Mouse (Mus musculus) C2C12 (cell line): ENCODE data around the gene Ccdc40. TPM values are rescaled to one million over a fixed set of nuclear protein-coding genes. Genes with fewer than 3 reads are reported as not detected.

Source experiments
- H3K27me3 ChIP-seq: one replicate; pipeline ENCODE4 v1.6.1; 2011; ENCODE audit not compliant: control insufficient read depth, insufficient read depth, insufficient read length
- H3K36me3 ChIP-seq: one replicate; pipeline ENCODE4 v1.6.1; 2011; ENCODE audit not compliant: control insufficient read depth, insufficient read depth
- H3K4me3 ChIP-seq: one replicate; pipeline ENCODE4 v1.5.1; 2011; ENCODE audit warnings: mild to moderate bottlenecking, control low read depth; ENCODE audit not compliant: poor library complexity, insufficient read depth, severe bottlenecking
- H3K79me2 ChIP-seq: one replicate; pipeline ENCODE4 v1.6.1; 2011; ENCODE audit not compliant: control insufficient read depth, insufficient read depth
- H3K79me3 ChIP-seq: one replicate; pipeline ENCODE4 v1.6.1; 2011; ENCODE audit warnings: low read depth, control low read depth
- H3ac ChIP-seq: one replicate; pipeline ENCODE3; 2011; ENCODE audit warnings: low read depth; ENCODE audit not compliant: control insufficient read depth, insufficient read length
- CEBPB ChIP-seq: IDR thresholded peaks from one replicate; pipeline ENCODE4 v1.6.1; 2011; ENCODE audit warnings: low read depth, mild to moderate bottlenecking, control low read depth, moderate library complexity
- CTCF ChIP-seq: IDR thresholded peaks from one replicate; pipeline ENCODE4 v1.5.1; 2011; ENCODE audit not compliant: control insufficient read depth, insufficient read depth, insufficient read length
- FOSL1 ChIP-seq: IDR thresholded peaks from one replicate; pipeline ENCODE4 v1.8.0; 2011; ENCODE audit warnings: mild to moderate bottlenecking, low read length; ENCODE audit not compliant: poor library complexity, insufficient read depth, severe bottlenecking
- MAX ChIP-seq: IDR thresholded peaks from one replicate; pipeline ENCODE4 v1.6.1; 2011; ENCODE audit warnings: mild to moderate bottlenecking, control low read depth
- MYOD1 ChIP-seq: IDR thresholded peaks from one replicate; pipeline ENCODE4 v1.6.1; 2011; ENCODE audit warnings: low read depth; ENCODE audit not compliant: control insufficient read depth, insufficient read length
- MYOG ChIP-seq: IDR thresholded peaks from one replicate; pipeline ENCODE4 v1.6.1; 2011; ENCODE audit not compliant: control insufficient read depth, insufficient read length; ENCODE audit errors: extremely low read depth
- USF1 ChIP-seq: IDR thresholded peaks from one replicate; pipeline ENCODE4 v1.6.1; 2011; ENCODE audit warnings: low read depth, mild to moderate bottlenecking, control low read depth, moderate library complexity
- polyA plus RNA-seq: library from polyadenylated mRNA; unstranded; fragments of >200 nt; fragmentation: generic; extraction: Trizol; gene quantifications from one replicate; pipeline ENCODE4 v1.2.1, GENCODE M21; 2012; ENCODE audit warnings: missing spikeins

Gene Ccdc40
- polyA plus RNA-seq, 1 experiment: 0.12 TPM

GRCm38 (mm10) chr11:119192176-119192575 is 36.2 kb upstream of the Ccdc40 start:
- no peaks in the 10 kb centered on the region for H3K79me2 ChIP-seq
- no peak overlapping the region for H3K4me3 ChIP-seq
- no peaks in the 10 kb centered on the region for H3K79me3 ChIP-seq
- no peak for TF ChIP-seq MYOD1
- no peak for TF ChIP-seq MYOG
- no peak for TF ChIP-seq USF1
- TF ChIP-seq MAX: no peak
- TF ChIP-seq CEBPB: no peak
- no peak for TF ChIP-seq CTCF
- TF ChIP-seq FOSL1: no peak
- no peak overlapping the region for H3ac ChIP-seq
- no peaks in the 10 kb centered on the region for H3K36me3 ChIP-seq
- no peaks in the 10 kb centered on the region for H3K27me3 ChIP-seq

- Histone ChIP-seq H3K79me3 (no peaks in the 10 kb centered on the region), H3K79me2 (no peaks in the 10 kb centered on the region), H3ac (no peak overlapping the region), H3K4me3 (no peak overlapping the region), H3K27me3 (no peaks in the 10 kb centered on the region), H3K36me3 (no peaks in the 10 kb centered on the region)
- no peak for TF ChIP-seq MYOD1
- no peak for TF ChIP-seq CEBPB
- TF ChIP-seq USF1: no peak
- TF ChIP-seq CTCF: no peak
- no peak for TF ChIP-seq FOSL1
- no peak for TF ChIP-seq MYOG
- no peak for TF ChIP-seq MAX
Observed at GRCm38 (mm10) chr11:119192605-119193004, 35.8 kb upstream of the Ccdc40 start.

GRCm38 (mm10) chr11:119197618-119198563 is 30.5 kb upstream of the Ccdc40 start:
- no peaks in the 10 kb centered on the region for H3K79me3 ChIP-seq
- no peaks in the 10 kb centered on the region for H3K27me3 ChIP-seq
- H3K36me3 ChIP-seq: no peaks in the 10 kb centered on the region
- TF ChIP-seq USF1: no peak
- no peak for TF ChIP-seq MYOG
- TF ChIP-seq MYOD1: no peak
- no peak for TF ChIP-seq FOSL1
- TF ChIP-seq MAX: no peak
- TF ChIP-seq CTCF: no peak
- TF ChIP-seq CEBPB: no peak
- no peaks in the 10 kb centered on the region for H3K79me2 ChIP-seq
- no peak overlapping the region for H3ac ChIP-seq
- H3K4me3 ChIP-seq: no peak overlapping the region

- Histone ChIP-seq H3K79me3 (no peaks in the 10 kb centered on the region), H3ac (no peak overlapping the region), H3K4me3 (no peak overlapping the region), H3K79me2 (no peaks in the 10 kb centered on the region), H3K36me3 (no peaks in the 10 kb centered on the region), H3K27me3 (no peaks in the 10 kb centered on the region)
- peak; percentile 60 for TF ChIP-seq CTCF
- TF ChIP-seq MYOG: no peak
Observed at GRCm38 (mm10) chr11:119198564-119199232, 29.7 kb upstream of the Ccdc40 start.

GRCm38 (mm10) chr11:119199233-119199601 is 29.2 kb upstream of the Ccdc40 start:
- H3K79me2 ChIP-seq: no peaks in the 10 kb centered on the region
- H3K79me3 ChIP-seq: no peaks in the 10 kb centered on the region
- H3K36me3 ChIP-seq: no peaks in the 10 kb centered on the region
- H3K4me3 ChIP-seq: no peak overlapping the region
- no peaks in the 10 kb centered on the region for H3K27me3 ChIP-seq
- H3ac ChIP-seq: no peak overlapping the region
- TF ChIP-seq MYOG (no peak), CEBPB (no peak), USF1 (no peak), FOSL1 (no peak), CTCF (no peak), MAX (no peak), MYOD1 (no peak)
